Mouse (Mus musculus) CH12.LX (cell line): ENCODE measurements at regions not wholly inside any gene's neighbourhood (a gene's known extent, or its start where the extent isn't known, plus 50 kb on each side); places are given as distances from the start of the nearest gene placed in this dataset.

Experiments used
- DNase-seq: peaks from one replicate; pipeline ENCODE4 v3.0.0-alpha.2; 2013; ENCODE audit errors: extremely low read depth
- H3K27ac ChIP-seq: 2 replicates; pipeline ENCODE4 v1.5.1; 2012; ENCODE audit warnings: low read depth, mild to moderate bottlenecking, control low read depth, moderate library complexity; ENCODE audit not compliant: insufficient read depth
- H3K27me3 ChIP-seq: replicated peaks from 2 replicates; pipeline ENCODE3; 2012; ENCODE audit warnings: inconsistent platforms
- H3K36me3 ChIP-seq, 2 experiments: replicated peaks in 1 of 2; 2 replicates each; pipeline versions ENCODE3 to v1.6.1; 2012; ENCODE audit warnings: inconsistent platforms in 1 of 2, low read length in 1 of 2, mild to moderate bottlenecking in 1 of 2, mixed read lengths in 1 of 2, moderate library complexity in 1 of 2; ENCODE audit not compliant: control insufficient read depth in 1 of 2, insufficient read depth in 1 of 2
- H3K4me1 ChIP-seq, 2 experiments: 2 replicates each; pipeline ENCODE4 v1.6.1; 2012; ENCODE audit warnings: inconsistent platforms in 1 of 2, moderate library complexity in 1 of 2; ENCODE audit not compliant: insufficient read depth in 2 of 2, control insufficient read depth in 1 of 2
- H3K4me2 ChIP-seq: 2 replicates; pipeline ENCODE4 v1.6.1; 2012; ENCODE audit warnings: low read depth, mild to moderate bottlenecking, control low read depth; ENCODE audit not compliant: poor library complexity, insufficient read depth, severe bottlenecking
- H3K4me3 ChIP-seq, 3 experiments: fragments of 150-350 bp in 1 of 3; sonication (generic) in 1 of 3; replicated peaks in 1 of 3; 2 replicates each; pipeline versions ENCODE3 to v1.5.1; 2011 to 2012; ENCODE audit warnings: low read depth in 2 of 3, low read length in 2 of 3, mild to moderate bottlenecking in 2 of 3, moderate library complexity in 2 of 3, control low read depth in 1 of 3, improper control_type of control experiment in 1 of 3, inconsistent platforms in 1 of 3, mixed read lengths in 1 of 3; ENCODE audit not compliant: poor library complexity in 1 of 3
- H3K79me2 ChIP-seq: replicated peaks from 2 replicates; pipeline ENCODE4 v1.6.1; 2012; ENCODE audit warnings: mild to moderate bottlenecking, moderate library complexity; ENCODE audit not compliant: control insufficient read depth, poor library complexity, insufficient read depth, severe bottlenecking; ENCODE audit errors: extremely low read depth
- H3K9ac ChIP-seq: 2 replicates; pipeline ENCODE4 v1.6.1; 2012; ENCODE audit warnings: low read depth, mild to moderate bottlenecking, control low read depth, moderate library complexity; ENCODE audit not compliant: insufficient read depth
- H3K9me3 ChIP-seq: replicated peaks from 2 replicates; pipeline ENCODE3; 2012; ENCODE audit warnings: low read length, inconsistent platforms, mixed read lengths
- BHLHE40 ChIP-seq: IDR thresholded peaks from 2 replicates; pipeline ENCODE4 v1.6.1; 2011; ENCODE audit warnings: mild to moderate bottlenecking, low read depth, low read length, improper control_type of control experiment
- CHD1 ChIP-seq: IDR thresholded peaks from 2 replicates; pipeline ENCODE4 v1.6.1; 2012; ENCODE audit warnings: low read depth, low read length, improper control_type of control experiment, inconsistent platforms
- CTCF ChIP-seq, 2 experiments: IDR thresholded peaks in 1 of 2; conservative IDR thresholded peaks in 1 of 2; 2 replicates each; pipeline ENCODE4 v1.5.1; 2011 to 2012; ENCODE audit warnings: low read depth in 2 of 2, low read length in 2 of 2, improper control_type of control experiment in 1 of 2, inconsistent platforms in 1 of 2, mild to moderate bottlenecking in 1 of 2, moderate library complexity in 1 of 2
- EP300 ChIP-seq: IDR thresholded peaks from 2 replicates; pipeline ENCODE4 v1.6.1; 2011; ENCODE audit warnings: low read length, improper control_type of control experiment
- ETS1 ChIP-seq: conservative IDR thresholded peaks from 2 replicates; pipeline ENCODE4 v1.6.1; 2012; ENCODE audit warnings: low read depth, mild to moderate bottlenecking, inconsistent platforms, low read length, improper control_type of control experiment, moderate library complexity
- GABPA ChIP-seq: IDR thresholded peaks from 2 replicates; pipeline ENCODE4 v1.6.1; 2012; ENCODE audit warnings: low read depth, low read length, improper control_type of control experiment, inconsistent platforms; ENCODE audit not compliant: insufficient replicate concordance
- IRF4 ChIP-seq: IDR thresholded peaks from 2 replicates; pipeline ENCODE4 v1.6.1; 2014; ENCODE audit warnings: low read depth, mild to moderate bottlenecking, inconsistent platforms, low read length, improper control_type of control experiment
- JUN ChIP-seq: IDR thresholded peaks from 2 replicates; pipeline ENCODE4 v1.6.1; 2011; ENCODE audit warnings: low read depth, mild to moderate bottlenecking, low read length, improper control_type of control experiment, moderate library complexity; ENCODE audit not compliant: insufficient read depth
- JUND ChIP-seq: conservative IDR thresholded peaks from 2 replicates; pipeline ENCODE4 v1.6.1; 2011; ENCODE audit warnings: low read depth, low read length, improper control_type of control experiment
- KAT2A ChIP-seq: IDR thresholded peaks from 2 replicates; pipeline ENCODE4 v1.6.1; 2012; ENCODE audit warnings: low read length, improper control_type of control experiment, inconsistent platforms; ENCODE audit not compliant: insufficient replicate concordance
- MAFK ChIP-seq: IDR thresholded peaks from 2 replicates; pipeline ENCODE4 v1.6.1; 2011; ENCODE audit warnings: low read length, improper control_type of control experiment; ENCODE audit not compliant: insufficient replicate concordance
- MAX ChIP-seq: IDR thresholded peaks from 2 replicates; pipeline ENCODE4 v1.6.1; 2011; ENCODE audit warnings: low read length, improper control_type of control experiment
- MAZ ChIP-seq: IDR thresholded peaks from 2 replicates; pipeline ENCODE4 v1.6.1; 2012; ENCODE audit warnings: low read depth, mild to moderate bottlenecking, inconsistent platforms, low read length, improper control_type of control experiment, moderate library complexity
- NELFE ChIP-seq: IDR thresholded peaks from 2 replicates; pipeline ENCODE4 v1.6.1; 2011; ENCODE audit warnings: low read depth, low read length, improper control_type of control experiment
- NRF1 ChIP-seq: IDR thresholded peaks from 2 replicates; pipeline ENCODE4 v1.6.1; 2014; ENCODE audit warnings: low read depth, mild to moderate bottlenecking, inconsistent platforms, low read length, improper control_type of control experiment, moderate library complexity
- PAX5 ChIP-seq: IDR thresholded peaks from 2 replicates; pipeline ENCODE4 v1.6.1; 2012; ENCODE audit warnings: low read length, inconsistent platforms, mixed read lengths
- POLR2A ChIP-seq: IDR thresholded peaks from 2 replicates; pipeline ENCODE4 v1.6.1; 2011; ENCODE audit warnings: low read depth, mild to moderate bottlenecking, improper control_type of control experiment, low read length
- RAD21 ChIP-seq: IDR thresholded peaks from 2 replicates; pipeline ENCODE4 v1.6.1; 2011; ENCODE audit warnings: low read depth, mild to moderate bottlenecking, low read length, improper control_type of control experiment, moderate library complexity
- RCOR1 ChIP-seq: conservative IDR thresholded peaks from 2 replicates; pipeline ENCODE4 v1.6.1; 2012; ENCODE audit warnings: low read depth, mild to moderate bottlenecking, inconsistent platforms, low read length, improper control_type of control experiment
- SIN3A ChIP-seq: IDR thresholded peaks from 2 replicates; pipeline ENCODE4 v1.6.1; 2012; ENCODE audit warnings: low read length, improper control_type of control experiment, inconsistent platforms
- SMC3 ChIP-seq: IDR thresholded peaks from 2 replicates; pipeline ENCODE4 v1.6.1; 2011; ENCODE audit warnings: low read depth, low read length, improper control_type of control experiment
- TBP ChIP-seq: conservative IDR thresholded peaks from 2 replicates; pipeline ENCODE4 v1.6.1; 2011; ENCODE audit warnings: low read depth, low read length, improper control_type of control experiment
- UBTF ChIP-seq: IDR thresholded peaks from 2 replicates; pipeline ENCODE4 v1.6.1; 2012; ENCODE audit warnings: low read depth, mild to moderate bottlenecking, inconsistent platforms, low read length, improper control_type of control experiment, moderate library complexity
- ZC3H11A ChIP-seq: IDR thresholded peaks from 2 replicates; pipeline ENCODE4 v1.6.1; 2012; ENCODE audit warnings: low read depth, mild to moderate bottlenecking, inconsistent platforms, low read length, improper control_type of control experiment
- ZNF384 ChIP-seq: IDR thresholded peaks from 2 replicates; pipeline ENCODE4 v1.6.1; 2012; ENCODE audit warnings: low read depth, low read length, improper control_type of control experiment, inconsistent platforms
- dilution Hi-C: fragments of 300-500 bp; cut with MboI; formaldehyde crosslinking; loops from 2 replicates; pipeline ENCODE4 v1.14.3; 2020; ENCODE audit warnings: low sequenced_read_pairs; ENCODE audit not compliant: extremely low pct_unique_long_range_greater_than_20kb, extremely low pct_ligation_motif_present
- in situ Hi-C: fragments of 300-500 bp; cut with MboI; formaldehyde crosslinking; loops from 3 replicates; pipeline ENCODE4 v1.14.3; 2019; ENCODE audit warnings: low sequenced_read_pairs, low pct_ligation_motif_present, low pct_unique_long_range_greater_than_20kb, mixed read lengths

DNA sequence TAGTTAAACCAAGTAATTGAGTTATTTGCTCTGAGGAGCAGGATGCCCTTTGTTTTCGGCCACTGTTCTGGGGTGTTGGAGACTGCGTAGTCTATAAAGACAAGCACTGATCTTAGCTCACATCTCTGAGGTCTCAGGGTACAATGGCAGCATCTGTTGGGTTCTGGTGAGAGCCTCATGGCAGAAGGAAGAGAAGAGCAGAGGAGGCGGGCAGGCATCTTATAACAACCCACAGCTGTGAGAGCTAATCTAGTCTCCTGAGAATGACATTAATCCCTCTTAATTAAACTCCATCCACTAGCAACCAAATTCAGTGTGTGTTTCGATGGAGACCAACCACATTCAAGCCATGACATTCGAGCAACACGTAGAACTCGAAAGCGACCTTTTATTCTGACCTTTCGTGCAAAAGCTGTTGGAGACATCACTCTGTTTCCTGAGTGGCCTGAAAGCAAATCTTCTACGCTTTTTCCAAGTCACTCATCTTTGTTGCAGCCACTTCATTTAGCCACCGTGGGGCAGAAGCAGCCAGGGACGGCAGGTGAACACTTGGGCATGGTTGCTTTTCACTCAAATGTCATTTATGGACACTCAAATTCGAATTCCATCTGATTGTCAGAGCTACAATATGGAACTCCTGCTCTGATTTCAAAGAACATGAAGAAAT, 72.7 kb upstream of the Parp11 start:
- dilution Hi-C loops (no loop called here), in situ Hi-C loops (loop anchor here (10.0 kb wide), 1 partner anchor 429 kb away; no protein-coding TSS in a partner anchor)
- H3K4me1 ChIP-seq = no peaks in the 10 kb centered on the region
- no peak overlapping the region for H3K4me3 ChIP-seq
- no peaks in the 10 kb centered on the region for H3K79me2 ChIP-seq
- no peaks in the 10 kb centered on the region for H3K9me3 ChIP-seq
- H3K4me2 ChIP-seq = no peak overlapping the region
- no peaks in the 10 kb centered on the region for H3K36me3 ChIP-seq
- H3K27ac ChIP-seq = no peak overlapping the region
- H3K9ac ChIP-seq = no peak overlapping the region
- no peaks in the 10 kb centered on the region for H3K27me3 ChIP-seq
- TF ChIP-seq RAD21 (peak; percentile 32), CTCF (conservative IDR thresholded peaks at IDR 0.05 in 1 of 2, IDR thresholded peaks at IDR 0.05 in 1 of 2; ENCODE audit: low read depth in 2 of 2, low read length in 2 of 2) (peak in 1 of 2 experiments; percentile 52; a peak in 2 of 4 replicates), PAX5 (no peak), MAX (no peak), SMC3 (peak; percentile 48), SIN3A (no peak), JUN (no peak), ZC3H11A (no peak), MAZ (no peak), ETS1 (no peak), RCOR1 (no peak)
- no peak for DNase-seq

DNA sequence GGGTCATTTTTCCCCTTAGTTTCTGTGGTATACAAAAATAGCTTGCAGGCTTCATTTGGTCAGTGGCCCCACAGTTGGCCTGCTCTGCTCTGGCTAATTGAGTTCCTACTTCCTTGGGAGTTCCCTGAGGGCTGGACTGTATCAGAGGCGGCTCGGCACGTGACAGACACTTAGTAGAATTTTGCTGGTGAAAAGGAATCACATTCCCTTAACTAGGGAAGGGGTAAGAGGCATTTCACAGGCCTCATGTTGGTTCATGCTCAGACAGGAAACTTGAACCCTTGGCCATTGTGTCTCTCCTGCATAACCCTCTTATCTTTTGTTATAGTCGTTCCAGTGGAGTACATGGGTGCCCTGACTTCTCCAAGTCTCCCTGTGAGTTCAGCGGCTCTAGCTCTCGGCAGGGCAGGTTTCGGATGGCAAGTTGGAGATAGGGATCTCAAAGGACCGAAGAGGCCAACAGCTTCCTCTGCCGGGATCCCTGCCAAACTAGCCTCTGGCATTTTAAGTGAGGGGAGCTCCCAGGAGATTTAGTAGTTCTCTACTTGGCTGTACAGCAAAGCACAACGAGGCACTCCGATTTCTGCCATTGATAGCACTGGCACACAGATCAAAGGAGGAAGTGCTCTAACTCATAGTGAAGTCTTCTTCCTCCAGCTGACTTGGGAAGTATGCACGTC, 72.0 kb upstream of the Parp11 start:
- Histone ChIP-seq H3K9ac (no peak overlapping the region), H3K4me1 (no peaks in the 10 kb centered on the region)
- TF ChIP-seq BHLHE40 = peak; percentile 60
- no peak for TF ChIP-seq JUND
- TF ChIP-seq, all 38 proteins: peak for 1
- in situ Hi-C loops = loop anchor here (10.0 kb wide), 1 partner anchor 430 kb away; no protein-coding TSS in a partner anchor
- Histone ChIP-seq H3K27ac (no peak overlapping the region), H3K27me3 (no peaks in the 10 kb centered on the region), H3K36me3 (no peaks in the 10 kb centered on the region), H3K4me2 (no peak overlapping the region), H3K4me3 (no peak overlapping the region), H3K9me3 (no peaks in the 10 kb centered on the region), H3K79me2 (no peaks in the 10 kb centered on the region)
- no peak for DNase-seq
- dilution Hi-C loops = no loop called here

DNA sequence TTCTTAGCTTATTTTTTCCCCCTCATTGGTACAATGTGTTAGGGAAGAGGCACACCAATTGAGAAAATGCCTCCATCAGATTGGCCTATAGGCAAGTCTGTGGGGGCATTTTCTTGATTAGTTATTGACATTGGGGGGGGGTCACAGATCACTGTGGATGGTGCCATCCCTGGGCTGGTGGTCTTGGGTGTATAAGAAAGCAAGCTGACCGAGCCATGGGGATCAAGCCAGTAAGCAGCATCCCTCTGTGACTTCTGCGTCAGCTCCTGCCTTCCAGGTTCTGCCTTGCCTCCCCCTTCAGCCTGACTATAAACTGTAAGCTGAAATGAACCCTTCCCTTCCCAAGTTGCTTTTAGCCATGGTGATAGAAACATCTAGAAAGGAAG, 71.5 kb upstream of the Parp11 start:
- Histone ChIP-seq H3K4me2 (no peak overlapping the region), H3K27ac (no peak overlapping the region), H3K27me3 (no peaks in the 10 kb centered on the region), H3K4me3 (no peak overlapping the region), H3K9ac (no peak overlapping the region), H3K9me3 (no peaks in the 10 kb centered on the region), H3K36me3 (no peaks in the 10 kb centered on the region), H3K79me2 (no peaks in the 10 kb centered on the region), H3K4me1 (no peaks in the 10 kb centered on the region)
- in situ Hi-C loops = loop anchor here (10.0 kb wide), 1 partner anchor 430 kb away; no protein-coding TSS in a partner anchor
- dilution Hi-C loops = no loop called here
- TF ChIP-seq EP300 = no peak
- no peak for TF ChIP-seq TBP
- no peak for TF ChIP-seq PAX5
- no peak for TF ChIP-seq MAZ
- TF ChIP-seq RAD21 = no peak
- no peak for TF ChIP-seq ETS1
- TF ChIP-seq SMC3 = no peak
- TF ChIP-seq NELFE = no peak
- TF ChIP-seq CHD1 = no peak
- no peak for TF ChIP-seq NRF1
- no peak for TF ChIP-seq GABPA
- TF ChIP-seq POLR2A = no peak
- no peak for TF ChIP-seq JUND
- TF ChIP-seq IRF4 = no peak
- no peak for TF ChIP-seq MAFK
- TF ChIP-seq ZNF384 = no peak
- no peak for TF ChIP-seq KAT2A
- TF ChIP-seq UBTF = no peak
- no peak for DNase-seq
